Mouse (Mus musculus): Measurements from ENCODE around the gene Psmb3. TPM values are rescaled to one million over a fixed set of nuclear protein-coding genes. Genes with fewer than 3 reads are reported as not detected.

Psmb3 gene
- polyA plus RNA-seq, 1 experiment from 2014 or later: 363 TPM

DNA sequence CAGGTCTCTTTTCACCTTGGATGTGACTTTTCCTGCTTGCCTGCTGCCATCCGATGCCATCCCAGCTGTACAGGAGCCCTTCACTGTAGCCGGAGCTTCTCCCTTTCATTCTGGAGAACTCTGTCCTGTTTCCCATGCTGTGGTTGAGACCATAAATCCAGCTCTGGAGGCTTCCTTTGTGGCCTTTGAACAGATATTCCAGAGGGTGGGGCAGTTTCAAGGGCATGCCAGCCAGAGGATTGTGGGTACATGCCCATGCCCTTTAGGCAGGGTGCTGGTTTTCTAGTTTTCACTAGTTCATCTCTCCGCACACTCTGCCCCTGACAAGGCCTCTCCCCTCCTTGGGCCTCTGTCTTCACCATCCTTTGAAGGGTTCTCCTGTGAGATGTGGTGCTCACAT lies 16.1 kb upstream of the Psmb3 start:
- Histone ChIP-seq H3K9ac (ENCODE audit: low read length) (no peak overlapping the region), H3K4me2 (ENCODE audit: low read depth, low read length) (peak overlapping the region; percentile 62), H3K9me3 (replicated peaks; ENCODE audit: control insufficient read depth, low read length) (no peaks in the 10 kb centered on the region), H3K27ac (ENCODE audit: low read length) (no peak overlapping the region), H3K4me3 (replicated peaks; ENCODE audit: low read length) (no peak overlapping the region), H3K4me1 (ENCODE audit: control insufficient read depth, insufficient read depth, low read length) (peaks cover 15% of the 10 kb centered on the region), H3K36me3 (ENCODE audit: control insufficient read depth, insufficient read depth, low read length) (peaks cover 19% of the 10 kb centered on the region; the same call in 1 of the 2 replicates), H3K27me3 (ENCODE audit: control insufficient read depth, insufficient read depth, low read length) (no peaks in the 10 kb centered on the region)
- no peak for ATAC-seq (ENCODE audit: insufficient read depth, low FRiP score)
- 90% methylated on average over 3 of the region's 3 CpGs for WGBS

DNA sequence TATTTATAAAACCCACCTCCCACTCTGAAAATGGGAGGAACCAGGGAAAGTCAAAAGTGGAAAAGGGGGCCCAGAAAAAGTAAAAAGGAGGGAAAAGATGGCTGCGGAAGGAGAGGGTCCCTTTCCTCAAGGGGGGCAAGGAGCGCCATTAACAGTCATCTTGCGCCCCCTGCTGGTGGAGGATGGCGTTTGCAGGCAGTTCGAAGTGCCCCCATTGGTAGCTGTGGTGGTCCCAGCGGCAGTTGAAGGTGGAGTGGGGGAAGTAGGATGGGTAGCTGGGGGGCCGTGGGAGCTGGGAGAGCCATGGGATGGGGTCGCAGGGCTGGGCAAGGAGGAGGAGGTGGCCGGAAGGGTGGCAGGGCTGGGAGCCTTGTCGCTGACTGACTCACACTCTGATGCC lies 13.3 kb upstream of the Psmb3 start:
- WGBS: 32% methylated on average over 10 of the region's 10 CpGs
- ATAC-seq (ENCODE audit: insufficient read depth, low FRiP score): no peak
- Histone ChIP-seq H3K4me2 (ENCODE audit: low read depth, low read length) (no peak overlapping the region), H3K9me3 (replicated peaks; ENCODE audit: control insufficient read depth, low read length) (no peaks in the 10 kb centered on the region), H3K27ac (ENCODE audit: low read length) (no peak overlapping the region), H3K9ac (ENCODE audit: low read length) (no peak overlapping the region), H3K4me3 (replicated peaks; ENCODE audit: low read length) (no peak overlapping the region), H3K4me1 (ENCODE audit: control insufficient read depth, insufficient read depth, low read length) (peaks cover 24% of the 10 kb centered on the region), H3K27me3 (ENCODE audit: control insufficient read depth, insufficient read depth, low read length) (no peaks in the 10 kb centered on the region), H3K36me3 (ENCODE audit: control insufficient read depth, insufficient read depth, low read length) (peaks cover 27% of the 10 kb centered on the region; the same call in 1 of the 2 replicates)

DNA sequence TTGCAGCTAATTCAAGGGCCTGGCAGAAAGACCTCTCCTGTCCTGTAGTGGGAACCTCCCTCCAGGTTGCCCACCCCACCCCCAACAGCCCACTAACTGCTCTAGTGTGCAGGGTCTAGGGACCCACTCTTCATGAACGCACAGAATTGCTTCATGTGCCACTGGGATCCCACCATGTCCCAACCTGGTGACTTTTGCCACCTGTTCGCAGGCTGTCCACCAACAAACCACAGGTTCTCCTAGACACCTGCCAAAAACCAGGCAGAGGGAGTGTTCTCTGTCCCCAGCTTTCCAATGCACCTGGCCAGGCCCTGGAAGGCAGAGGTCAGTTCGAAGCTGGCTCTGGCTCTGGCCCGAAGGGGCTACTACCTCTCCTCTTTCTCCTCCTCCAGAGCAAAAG lies 8.8 kb upstream of the Psmb3 start:
- Histone ChIP-seq H3K9me3 (replicated peaks; ENCODE audit: control insufficient read depth, low read length) (no peaks in the 10 kb centered on the region), H3K27ac (ENCODE audit: low read length) (peak overlapping the region; percentile 79), H3K4me1 (ENCODE audit: control insufficient read depth, insufficient read depth, low read length) (peaks cover 40% of the 10 kb centered on the region), H3K4me2 (ENCODE audit: low read depth, low read length) (peak overlapping the region; percentile 31; the same call in 1 of the 2 replicates), H3K9ac (ENCODE audit: low read length) (peak overlapping the region; percentile 35), H3K36me3 (ENCODE audit: control insufficient read depth, insufficient read depth, low read length) (peaks cover 22% of the 10 kb centered on the region; the same call in 1 of the 2 replicates), H3K4me3 (replicated peaks; ENCODE audit: low read length) (no peak overlapping the region), H3K27me3 (ENCODE audit: control insufficient read depth, insufficient read depth, low read length) (no peaks in the 10 kb centered on the region)
- ATAC-seq (ENCODE audit: insufficient read depth, low FRiP score): no peak
- 69% methylated on average over 4 of the region's 4 CpGs for WGBS

DNA sequence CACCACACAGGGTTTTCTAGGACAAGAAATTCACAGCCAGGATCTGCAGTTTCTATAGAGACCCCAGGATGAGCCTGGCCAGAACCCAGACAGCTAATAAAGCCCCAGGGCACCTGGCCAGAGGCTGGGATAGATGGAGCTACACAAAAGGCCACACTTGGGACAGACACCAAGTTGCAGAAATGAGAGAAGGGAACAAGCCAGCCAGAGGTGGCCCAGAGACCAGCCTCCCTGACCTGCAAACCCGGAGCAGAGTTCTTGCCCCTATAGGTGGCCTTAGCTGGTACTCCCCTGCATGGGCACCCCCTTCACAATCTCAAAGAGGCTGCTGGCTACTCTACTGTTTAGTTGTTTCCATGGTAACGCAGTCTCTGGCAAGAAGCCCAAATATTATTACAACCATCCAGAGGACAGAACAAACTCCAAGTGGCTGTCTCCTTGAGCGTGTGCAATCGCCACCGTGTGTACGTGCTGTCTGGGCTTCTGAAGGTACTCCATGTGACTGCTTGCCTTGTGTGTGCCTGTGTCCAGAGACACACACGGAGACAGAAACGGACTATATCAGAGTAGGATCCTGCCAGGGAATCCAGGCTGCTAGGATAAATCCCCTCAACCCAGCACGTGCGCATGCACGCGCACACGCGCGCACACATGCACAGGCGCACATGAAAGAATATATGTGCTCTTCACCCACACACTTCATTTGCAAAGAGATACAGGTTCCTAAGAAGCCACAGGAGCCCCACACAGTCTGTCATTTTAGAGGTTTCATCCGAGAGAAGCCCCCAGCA lies 8.1 kb upstream of the Psmb3 start:
- H3K4me1 ChIP-seq (ENCODE audit: control insufficient read depth, insufficient read depth, low read length): peaks cover 40% of the 10 kb centered on the region
- H3K4me2 ChIP-seq (ENCODE audit: low read depth, low read length): peak overlapping the region; percentile 31
- H3K27me3 ChIP-seq (ENCODE audit: control insufficient read depth, insufficient read depth, low read length): no peaks in the 10 kb centered on the region
- 0 out of 2 replicates have a peak overlapping the region, but pooled peaks have one; percentile 13 for H3K4me3 ChIP-seq (replicated peaks; ENCODE audit: low read length)
- 0 out of 2 replicates have a peak, but pooled peaks cover 22% of the 10 kb centered on the region for H3K36me3 ChIP-seq (ENCODE audit: control insufficient read depth, insufficient read depth, low read length)
- no peaks in the 10 kb centered on the region for H3K9me3 ChIP-seq (replicated peaks; ENCODE audit: control insufficient read depth, low read length)
- ATAC-seq (ENCODE audit: insufficient read depth, low FRiP score): peak; percentile 18; the same call in 1 of the 2 replicates
- 46% methylated on average over 17 of the region's 17 CpGs for WGBS
- H3K27ac ChIP-seq (ENCODE audit: low read length): peak overlapping the region; percentile 79
- peak overlapping the region; percentile 35 for H3K9ac ChIP-seq (ENCODE audit: low read length)

DNA sequence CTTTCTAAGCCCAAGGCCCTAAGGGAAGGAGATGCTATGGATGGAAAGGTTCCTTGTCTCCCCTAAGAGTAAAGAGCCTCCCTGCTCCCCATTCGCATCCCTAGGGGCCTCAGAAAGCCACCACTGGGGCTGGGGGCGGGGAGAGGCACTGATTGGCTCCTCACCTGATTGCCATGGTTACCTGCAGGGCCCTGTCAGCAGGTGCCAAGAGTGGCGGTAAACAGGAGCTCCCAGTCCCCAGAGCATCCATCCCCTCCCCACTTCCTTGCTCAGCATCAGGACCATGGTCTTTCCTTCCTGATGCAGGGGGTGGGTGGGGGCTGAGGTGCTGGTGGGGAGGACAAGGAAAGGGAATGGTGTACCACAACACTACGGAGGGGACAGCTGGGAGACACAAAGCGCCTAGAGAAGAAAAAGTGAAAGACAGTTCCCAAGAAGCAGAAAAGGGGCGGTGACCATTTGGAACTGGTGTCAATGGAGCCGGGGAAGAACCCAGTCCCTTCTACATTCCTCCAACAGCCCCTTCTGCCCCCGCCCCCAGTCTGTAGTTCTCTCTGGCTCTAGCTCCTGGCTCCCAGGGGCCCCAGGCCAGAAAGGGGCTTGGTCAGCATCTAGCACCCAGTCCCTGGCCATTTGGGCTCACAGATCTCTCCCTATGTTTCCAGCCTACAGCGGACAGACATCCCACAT lies 7.3 kb upstream of the Psmb3 start:
- 39% methylated on average over 9 of the region's 9 CpGs for WGBS
- Histone ChIP-seq H3K27ac (ENCODE audit: low read length) (peak overlapping the region; percentile 79), H3K9ac (ENCODE audit: low read length) (peak overlapping the region; percentile 20; the same call in 1 of the 2 replicates), H3K4me3 (replicated peaks; ENCODE audit: low read length) (no peak overlapping the region), H3K4me1 (ENCODE audit: control insufficient read depth, insufficient read depth, low read length) (peaks cover 41% of the 10 kb centered on the region), H3K36me3 (ENCODE audit: control insufficient read depth, insufficient read depth, low read length) (0 out of 2 replicates have a peak, but pooled peaks cover 16% of the 10 kb centered on the region), H3K9me3 (replicated peaks; ENCODE audit: control insufficient read depth, low read length) (no peaks in the 10 kb centered on the region), H3K4me2 (ENCODE audit: low read depth, low read length) (peak overlapping the region; percentile 31), H3K27me3 (ENCODE audit: control insufficient read depth, insufficient read depth, low read length) (no peaks in the 10 kb centered on the region)
- no peak for ATAC-seq (ENCODE audit: insufficient read depth, low FRiP score)

DNA sequence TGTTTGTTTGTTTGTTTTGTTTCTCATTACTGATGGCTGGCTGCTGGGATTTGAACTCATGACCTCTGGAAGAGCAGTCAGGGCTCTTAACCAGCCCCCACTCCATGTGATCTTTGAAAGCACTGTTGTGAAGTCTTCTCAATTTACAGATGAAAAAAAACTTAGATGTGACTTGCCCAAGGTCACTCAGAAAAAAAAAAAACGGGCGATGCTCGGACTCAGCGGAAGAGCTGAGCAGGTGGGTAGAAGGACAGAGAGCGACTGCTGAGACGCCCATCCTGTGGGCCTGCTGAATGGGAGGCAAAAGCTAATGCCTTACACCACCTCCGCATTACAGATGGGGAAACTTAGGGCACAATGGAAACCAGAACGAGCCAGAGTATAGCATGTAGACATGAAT lies 6.5 kb upstream of the Psmb3 start:
- Histone ChIP-seq H3K27me3 (ENCODE audit: control insufficient read depth, insufficient read depth, low read length) (no peaks in the 10 kb centered on the region), H3K4me2 (ENCODE audit: low read depth, low read length) (no peak overlapping the region), H3K4me1 (ENCODE audit: control insufficient read depth, insufficient read depth, low read length) (peaks cover 49% of the 10 kb centered on the region), H3K9me3 (replicated peaks; ENCODE audit: control insufficient read depth, low read length) (no peaks in the 10 kb centered on the region), H3K9ac (ENCODE audit: low read length) (no peak overlapping the region), H3K27ac (ENCODE audit: low read length) (no peak overlapping the region; the same call in 1 of the 2 replicates), H3K36me3 (ENCODE audit: control insufficient read depth, insufficient read depth, low read length) (0 out of 2 replicates have a peak, but pooled peaks cover 10% of the 10 kb centered on the region), H3K4me3 (replicated peaks; ENCODE audit: low read length) (no peak overlapping the region)
- 63% methylated on average over 8 of the region's 8 CpGs for WGBS
- no peak for ATAC-seq (ENCODE audit: insufficient read depth, low FRiP score)

DNA sequence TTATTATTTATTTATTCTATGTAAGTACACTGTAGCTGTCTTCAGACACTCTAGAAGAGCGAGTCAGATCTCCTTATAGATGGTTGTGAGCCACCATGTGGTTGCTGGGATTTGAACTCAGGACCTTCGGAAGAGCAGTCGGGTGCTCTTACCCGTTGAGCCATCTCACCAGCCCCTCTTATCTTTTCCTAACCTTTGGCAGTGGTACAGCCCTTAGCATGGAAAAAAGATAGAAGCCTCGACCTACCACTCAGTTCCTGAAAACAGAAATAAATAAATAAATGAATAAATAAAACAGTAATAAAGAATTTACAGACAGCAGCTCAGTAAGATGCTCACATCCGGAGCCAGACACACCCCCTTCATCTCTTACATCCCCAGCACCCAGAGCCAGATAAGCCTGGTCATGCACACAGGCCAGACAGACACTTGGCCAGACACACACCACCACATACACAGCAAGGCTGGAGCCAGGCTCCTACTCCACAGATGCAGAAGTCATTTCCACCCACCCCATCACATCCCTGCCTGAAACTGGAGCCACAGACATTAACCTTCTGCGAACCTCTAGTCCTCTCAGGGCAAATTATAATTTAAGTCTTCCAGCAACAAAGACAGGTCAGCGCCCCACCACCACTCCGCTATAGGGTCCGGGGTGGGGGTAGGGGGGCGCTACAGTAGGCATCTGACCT lies 5.9 kb upstream of the Psmb3 start:
- Histone ChIP-seq H3K4me2 (ENCODE audit: low read depth, low read length) (peak overlapping the region; percentile 95), H3K36me3 (ENCODE audit: control insufficient read depth, insufficient read depth, low read length) (0 out of 2 replicates have a peak, but pooled peaks cover 6% of the 10 kb centered on the region), H3K9ac (ENCODE audit: low read length) (peak overlapping the region; percentile 98), H3K9me3 (replicated peaks; ENCODE audit: control insufficient read depth, low read length) (no peaks in the 10 kb centered on the region), H3K4me1 (ENCODE audit: control insufficient read depth, insufficient read depth, low read length) (peaks cover 54% of the 10 kb centered on the region), H3K4me3 (replicated peaks; ENCODE audit: low read length) (peak overlapping the region; percentile 93), H3K27me3 (ENCODE audit: control insufficient read depth, insufficient read depth, low read length) (no peaks in the 10 kb centered on the region), H3K27ac (ENCODE audit: low read length) (peak overlapping the region; percentile 100)
- 48% methylated on average over 11 of the region's 11 CpGs for WGBS
- no peak for ATAC-seq (ENCODE audit: insufficient read depth, low FRiP score)

DNA sequence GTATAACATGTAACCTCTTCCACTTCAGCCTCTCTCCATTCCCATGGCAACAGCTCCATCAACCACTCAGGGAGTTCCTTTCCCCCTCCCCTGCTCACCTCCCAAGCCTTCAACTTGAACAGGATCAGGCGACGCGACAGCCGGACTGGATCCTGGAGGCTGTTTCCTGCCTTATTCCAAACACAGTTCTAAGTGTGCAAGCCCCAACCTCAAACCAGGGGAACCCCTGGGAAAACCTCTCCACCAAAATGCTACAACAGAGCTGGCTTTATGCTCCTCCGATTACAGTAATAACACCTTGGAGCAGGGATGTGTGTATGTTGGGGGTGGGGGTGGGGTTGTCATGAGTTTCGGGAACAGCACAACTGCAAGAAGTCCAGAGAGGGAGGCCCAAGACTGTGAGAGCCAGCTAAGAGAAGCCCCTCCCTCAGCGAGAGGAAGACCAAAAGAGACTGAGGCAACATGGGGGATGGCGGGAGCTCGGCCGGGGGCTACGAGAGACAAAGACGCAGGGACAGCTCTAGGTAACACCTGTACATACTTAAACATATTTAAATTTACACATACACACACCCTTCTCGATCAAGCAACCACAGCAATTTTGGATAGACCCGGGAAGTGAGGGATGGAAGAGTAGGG lies 5.2 kb upstream of the Psmb3 start:
- peaks cover 54% of the 10 kb centered on the region for H3K4me1 ChIP-seq (ENCODE audit: control insufficient read depth, insufficient read depth, low read length)
- WGBS: 3% methylated on average over 14 of the region's 14 CpGs
- peak overlapping the region; percentile 100 for H3K27ac ChIP-seq (ENCODE audit: low read length)
- H3K27me3 ChIP-seq (ENCODE audit: control insufficient read depth, insufficient read depth, low read length): no peaks in the 10 kb centered on the region
- H3K9me3 ChIP-seq (replicated peaks; ENCODE audit: control insufficient read depth, low read length): no peaks in the 10 kb centered on the region
- H3K9ac ChIP-seq (ENCODE audit: low read length): peak overlapping the region; percentile 98
- H3K4me3 ChIP-seq (replicated peaks; ENCODE audit: low read length): peak overlapping the region; percentile 93
- H3K4me2 ChIP-seq (ENCODE audit: low read depth, low read length): peak overlapping the region; percentile 95
- no peaks in the 10 kb centered on the region for H3K36me3 ChIP-seq (ENCODE audit: control insufficient read depth, insufficient read depth, low read length)
- no peak for ATAC-seq (ENCODE audit: insufficient read depth, low FRiP score)

Data from stomach, embryonic 16.5 days (tissue).